Mouse (Mus musculus): ENCODE results near the gene Wdr54. TPM values are rescaled to one million over a fixed set of nuclear protein-coding genes. Genes with fewer than 3 reads are reported as not detected.

Gene Wdr54
- total RNA-seq, 1 experiment from 2014 or later = not detected

GRCm38 (mm10) chr6:83161921-83162641, 5.9 kb upstream of the Wdr54 start:
- no peak for ATAC-seq (ENCODE audit: extremely low read depth, insufficient number of reproducible peaks, low FRiP score, poor library complexity, severe bottlenecking)

GRCm38 (mm10) chr6:83161442-83161841, 5.2 kb upstream of the Wdr54 start:
- ATAC-seq (ENCODE audit: extremely low read depth, insufficient number of reproducible peaks, low FRiP score, poor library complexity, severe bottlenecking) = no peak

- ATAC-seq (ENCODE audit: extremely low read depth, insufficient number of reproducible peaks, low FRiP score, poor library complexity, severe bottlenecking) = peak; percentile 51; the same call in 1 of the 2 replicates
Measured at GRCm38 (mm10) chr6:83159456-83159855, 3.3 kb upstream of the Wdr54 start.

DNA sequence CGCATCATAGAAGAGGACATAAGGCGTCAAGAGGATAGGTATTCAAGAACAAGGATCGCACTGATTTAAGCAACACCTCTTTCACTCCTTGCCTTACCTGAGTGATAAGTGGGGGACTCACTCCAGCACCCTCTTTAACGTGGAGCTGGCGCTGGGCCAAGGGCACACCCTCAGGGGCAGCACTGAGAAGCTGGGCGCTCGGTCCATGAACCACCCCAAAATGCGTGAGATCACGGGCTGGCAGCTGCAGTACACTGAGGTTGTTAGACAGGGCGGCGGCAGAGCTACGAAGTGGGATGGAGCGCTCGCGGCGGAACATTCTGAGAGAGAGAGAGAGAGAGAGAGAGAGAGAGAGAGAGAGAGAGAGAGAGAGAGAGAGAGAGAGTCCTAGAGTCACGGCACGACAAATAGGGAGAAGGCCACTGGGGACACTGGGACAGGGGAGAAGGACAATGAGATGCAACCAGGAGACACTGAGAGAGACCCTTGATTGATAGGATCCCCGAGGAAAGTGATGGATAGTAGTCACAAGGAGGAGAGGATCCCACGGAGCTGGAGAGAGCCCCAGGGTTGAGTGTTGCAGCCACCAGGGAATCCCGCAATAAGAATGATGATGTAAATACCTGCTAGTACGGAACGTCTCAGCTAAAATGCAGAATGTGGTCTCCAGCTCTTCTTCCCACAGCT, 502 bp downstream of the Wdr54 start:
- no peak for ATAC-seq (ENCODE audit: extremely low read depth, insufficient number of reproducible peaks, low FRiP score, poor library complexity, severe bottlenecking)

GRCm38 (mm10) chr6:83153485-83153884, 2.7 kb downstream of the Wdr54 start:
- no peak for ATAC-seq (ENCODE audit: extremely low read depth, insufficient number of reproducible peaks, low FRiP score, poor library complexity, severe bottlenecking)

- ATAC-seq (ENCODE audit: extremely low read depth, insufficient number of reproducible peaks, low FRiP score, poor library complexity, severe bottlenecking) = no peak
Measured at GRCm38 (mm10) chr6:83153038-83153437, 3.2 kb downstream of the Wdr54 start.

DNA sequence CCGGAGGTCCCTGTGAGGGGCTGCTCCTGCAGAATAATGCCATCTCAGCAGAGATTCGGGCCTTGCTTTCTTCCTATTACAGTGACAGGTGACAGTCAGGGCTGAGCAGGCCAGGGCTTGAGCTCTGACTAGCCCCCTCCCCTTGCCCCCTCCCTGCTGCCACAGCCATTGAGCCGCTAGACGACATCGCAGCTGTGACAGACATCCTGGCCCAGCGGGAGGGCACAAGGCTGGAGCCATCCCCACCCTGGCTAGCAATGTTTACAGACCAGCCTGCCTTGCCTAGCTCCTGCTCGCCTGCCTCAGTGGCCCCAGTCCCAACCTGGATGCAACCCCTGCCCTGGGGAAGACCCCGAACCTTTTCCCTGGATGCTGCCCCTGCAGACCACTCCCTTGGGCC, 4.5 kb downstream of the Wdr54 start:
- no peak for ATAC-seq (ENCODE audit: extremely low read depth, insufficient number of reproducible peaks, low FRiP score, poor library complexity, severe bottlenecking)

DNA sequence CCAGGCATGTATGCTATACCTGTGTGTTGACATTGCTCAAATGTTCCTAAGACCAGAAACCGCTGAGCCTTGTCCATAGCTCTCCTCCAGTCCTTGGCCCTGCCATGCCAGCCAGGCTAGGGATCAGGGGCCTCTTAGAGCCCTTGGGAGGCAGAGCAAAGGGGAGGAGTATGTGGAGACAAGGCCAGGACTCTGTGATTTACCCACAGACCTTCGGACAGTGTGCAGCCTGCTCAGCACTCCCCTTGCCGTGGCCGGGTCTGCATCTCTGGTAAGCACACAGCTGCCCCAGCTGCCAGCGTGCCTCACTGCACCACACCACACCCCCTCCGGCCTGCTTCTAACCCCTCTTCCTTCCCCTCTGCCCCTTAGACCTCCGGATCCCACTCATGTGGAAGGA, 8.9 kb downstream of the Wdr54 start:
- no peak for ATAC-seq (ENCODE audit: extremely low read depth, insufficient number of reproducible peaks, low FRiP score, poor library complexity, severe bottlenecking)

- no peak for ATAC-seq (ENCODE audit: extremely low read depth, insufficient number of reproducible peaks, low FRiP score, poor library complexity, severe bottlenecking)
Measured at GRCm38 (mm10) chr6:83145805-83146204, 10.4 kb downstream of the Wdr54 start.

DNA sequence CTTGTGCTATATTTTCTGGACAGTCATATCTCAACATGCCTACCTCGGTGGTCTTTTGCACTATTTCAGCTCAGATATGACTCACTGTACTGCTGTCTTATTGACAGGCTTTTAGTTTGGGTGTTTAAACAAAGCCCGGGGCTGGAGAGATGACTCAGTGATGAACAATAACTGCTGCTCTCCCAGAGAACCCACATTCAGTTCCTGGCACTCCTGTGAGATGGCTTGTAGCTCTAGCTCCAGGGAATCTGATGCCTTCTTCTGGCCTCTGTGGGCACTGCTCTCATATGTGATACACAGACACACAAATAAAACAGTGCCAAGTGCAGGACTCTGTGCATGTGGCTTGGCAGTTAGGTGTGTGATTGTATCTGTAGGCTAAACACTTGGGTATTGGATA, 11.0 kb downstream of the Wdr54 start:
- no peak for ATAC-seq (ENCODE audit: extremely low read depth, insufficient number of reproducible peaks, low FRiP score, poor library complexity, severe bottlenecking)

DNA sequence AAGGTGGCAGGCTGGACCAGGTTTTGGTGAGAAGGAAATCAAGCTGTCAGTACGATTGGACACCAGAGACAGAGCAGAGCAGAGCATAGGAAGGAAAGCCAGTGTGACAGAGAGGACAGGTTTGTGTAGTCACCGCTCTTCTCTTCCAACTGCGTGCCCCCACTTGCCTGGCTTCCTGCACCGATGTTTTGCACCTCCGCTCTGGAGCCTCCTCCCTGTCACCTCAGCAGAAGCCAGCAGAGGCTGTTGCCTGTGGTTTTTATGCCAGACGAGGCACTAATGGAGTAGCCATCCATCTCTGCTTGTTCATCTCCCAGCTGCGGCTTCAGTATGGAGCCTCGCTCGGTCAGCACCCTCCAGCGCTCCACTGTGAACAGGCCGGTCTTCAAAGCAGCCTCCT, 13.3 kb downstream of the Wdr54 start:
- no peak for ATAC-seq (ENCODE audit: extremely low read depth, insufficient number of reproducible peaks, low FRiP score, poor library complexity, severe bottlenecking)

DNA sequence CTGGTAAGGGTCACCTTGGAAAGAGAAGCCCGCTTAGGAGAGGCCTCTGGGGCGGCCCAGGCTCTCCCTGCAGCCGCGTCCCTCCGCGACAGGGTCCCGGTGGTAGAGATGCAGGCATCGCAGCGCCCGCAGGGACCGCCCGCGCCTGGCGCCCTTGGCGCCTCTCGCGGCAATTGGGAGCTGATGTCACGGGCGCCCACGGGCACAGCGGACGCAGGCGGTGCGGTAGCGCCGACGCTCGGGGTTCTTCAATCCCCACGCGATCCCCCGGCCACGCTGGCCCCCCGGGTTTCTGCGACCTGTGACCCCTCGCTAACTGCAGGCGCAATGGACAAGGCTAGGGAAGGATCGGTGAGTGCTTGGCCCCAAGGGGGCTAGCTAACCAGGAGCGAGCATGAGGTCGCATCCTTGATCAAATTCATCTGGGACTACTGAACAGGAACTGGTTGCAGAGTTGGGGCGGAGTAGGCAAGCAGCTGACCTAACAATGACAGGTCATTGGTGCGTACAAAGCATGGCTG, 13.9 kb downstream of the Wdr54 start:
- no peak for ATAC-seq (ENCODE audit: extremely low read depth, insufficient number of reproducible peaks, low FRiP score, poor library complexity, severe bottlenecking)

GRCm38 (mm10) chr6:83141636-83142035, 14.6 kb downstream of the Wdr54 start:
- no peak for ATAC-seq (ENCODE audit: extremely low read depth, insufficient number of reproducible peaks, low FRiP score, poor library complexity, severe bottlenecking)

DNA sequence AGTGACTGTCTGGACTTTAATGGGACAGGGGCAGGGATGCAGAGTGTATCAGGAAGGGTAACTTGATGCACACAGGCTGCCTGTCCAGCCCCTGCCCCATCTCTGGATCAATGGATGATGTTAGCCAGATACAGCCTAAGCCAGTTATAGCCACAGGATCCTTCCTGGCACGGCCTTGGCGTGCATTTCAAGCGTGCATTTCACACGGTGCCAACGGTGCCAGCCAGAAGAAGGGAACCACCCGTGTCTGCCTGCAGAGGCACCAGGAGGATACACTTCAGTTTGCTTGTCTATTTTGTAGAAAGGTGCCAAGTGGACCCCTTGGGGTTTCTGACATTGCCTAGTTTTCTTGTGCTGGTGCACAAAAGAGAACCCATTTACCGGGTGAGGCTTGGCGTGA, 16.2 kb downstream of the Wdr54 start:
- no peak for ATAC-seq (ENCODE audit: extremely low read depth, insufficient number of reproducible peaks, low FRiP score, poor library complexity, severe bottlenecking)

- ATAC-seq (ENCODE audit: extremely low read depth, insufficient number of reproducible peaks, low FRiP score, poor library complexity, severe bottlenecking) = no peak
Measured at GRCm38 (mm10) chr6:83138056-83138455, 18.1 kb downstream of the Wdr54 start.

DNA sequence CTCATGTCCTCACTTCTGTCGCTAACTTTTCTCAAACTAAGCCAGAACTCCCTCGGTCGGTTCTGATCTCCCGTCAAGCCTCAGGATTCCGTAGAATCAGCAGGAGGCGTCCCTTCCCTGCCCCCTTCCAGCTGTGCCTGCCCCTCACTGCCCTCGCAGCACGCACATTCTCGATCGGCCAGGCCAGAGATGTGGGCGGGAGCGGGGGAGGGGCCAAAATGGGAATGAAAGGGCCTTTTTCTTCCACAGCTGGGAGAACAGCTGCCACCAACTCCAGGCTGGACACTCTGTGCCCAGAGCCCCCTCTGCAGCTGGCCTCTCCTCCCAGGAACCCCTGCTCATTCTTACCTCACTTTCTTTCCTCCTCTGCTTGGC, 18.6 kb downstream of the Wdr54 start:
- no peak for ATAC-seq (ENCODE audit: extremely low read depth, insufficient number of reproducible peaks, low FRiP score, poor library complexity, severe bottlenecking)

GRCm38 (mm10) chr6:83136881-83137575, 19.2 kb downstream of the Wdr54 start:
- no peak; the same call in 1 of the 2 replicates for ATAC-seq (ENCODE audit: extremely low read depth, insufficient number of reproducible peaks, low FRiP score, poor library complexity, severe bottlenecking)

- no peak for ATAC-seq (ENCODE audit: extremely low read depth, insufficient number of reproducible peaks, low FRiP score, poor library complexity, severe bottlenecking)
Measured at GRCm38 (mm10) chr6:83136291-83136880, 19.8 kb downstream of the Wdr54 start.

- no peak for ATAC-seq (ENCODE audit: extremely low read depth, insufficient number of reproducible peaks, low FRiP score, poor library complexity, severe bottlenecking)
Measured at GRCm38 (mm10) chr6:83135571-83136161, 20.5 kb downstream of the Wdr54 start.

Data from neutrophil, adult 5-6 weeks (primary cell).